Mouse (Mus musculus) CH12.LX (cell line): ENCODE data around the gene Extl1. TPM values are rescaled to one million over a fixed set of nuclear protein-coding genes. Genes with fewer than 3 reads are reported as not detected.

Experiments used
- DNase-seq: peaks from one replicate; pipeline ENCODE4 v3.0.0-alpha.2; 2013; ENCODE audit errors: extremely low read depth
- H3K27ac ChIP-seq: 2 replicates; pipeline ENCODE4 v1.5.1; 2012; ENCODE audit warnings: low read depth, mild to moderate bottlenecking, control low read depth, moderate library complexity; ENCODE audit not compliant: insufficient read depth
- H3K27me3 ChIP-seq: replicated peaks from 2 replicates; pipeline ENCODE3; 2012; ENCODE audit warnings: inconsistent platforms
- H3K36me3 ChIP-seq, 2 experiments: replicated peaks in 1 of 2; 2 replicates each; pipeline versions ENCODE3 to v1.6.1; 2012; ENCODE audit warnings: inconsistent platforms in 1 of 2, low read length in 1 of 2, mild to moderate bottlenecking in 1 of 2, mixed read lengths in 1 of 2, moderate library complexity in 1 of 2; ENCODE audit not compliant: control insufficient read depth in 1 of 2, insufficient read depth in 1 of 2
- H3K4me1 ChIP-seq, 2 experiments: 2 replicates each; pipeline ENCODE4 v1.6.1; 2012; ENCODE audit warnings: inconsistent platforms in 1 of 2, moderate library complexity in 1 of 2; ENCODE audit not compliant: insufficient read depth in 2 of 2, control insufficient read depth in 1 of 2
- H3K4me2 ChIP-seq: 2 replicates; pipeline ENCODE4 v1.6.1; 2012; ENCODE audit warnings: low read depth, mild to moderate bottlenecking, control low read depth; ENCODE audit not compliant: poor library complexity, insufficient read depth, severe bottlenecking
- H3K4me3 ChIP-seq, 3 experiments: fragments of 150-350 bp in 1 of 3; sonication (generic) in 1 of 3; replicated peaks in 1 of 3; 2 replicates each; pipeline versions ENCODE3 to v1.5.1; 2011 to 2012; ENCODE audit warnings: low read depth in 2 of 3, low read length in 2 of 3, mild to moderate bottlenecking in 2 of 3, moderate library complexity in 2 of 3, control low read depth in 1 of 3, improper control_type of control experiment in 1 of 3, inconsistent platforms in 1 of 3, mixed read lengths in 1 of 3; ENCODE audit not compliant: poor library complexity in 1 of 3
- H3K79me2 ChIP-seq: replicated peaks from 2 replicates; pipeline ENCODE4 v1.6.1; 2012; ENCODE audit warnings: mild to moderate bottlenecking, moderate library complexity; ENCODE audit not compliant: control insufficient read depth, poor library complexity, insufficient read depth, severe bottlenecking; ENCODE audit errors: extremely low read depth
- H3K9ac ChIP-seq: 2 replicates; pipeline ENCODE4 v1.6.1; 2012; ENCODE audit warnings: low read depth, mild to moderate bottlenecking, control low read depth, moderate library complexity; ENCODE audit not compliant: insufficient read depth
- H3K9me3 ChIP-seq: replicated peaks from 2 replicates; pipeline ENCODE3; 2012; ENCODE audit warnings: low read length, inconsistent platforms, mixed read lengths
- BHLHE40 ChIP-seq: IDR thresholded peaks from 2 replicates; pipeline ENCODE4 v1.6.1; 2011; ENCODE audit warnings: mild to moderate bottlenecking, low read depth, low read length, improper control_type of control experiment
- CHD1 ChIP-seq: IDR thresholded peaks from 2 replicates; pipeline ENCODE4 v1.6.1; 2012; ENCODE audit warnings: low read depth, low read length, improper control_type of control experiment, inconsistent platforms
- CHD2 ChIP-seq: IDR thresholded peaks from 2 replicates; pipeline ENCODE4 v1.6.1; 2011; ENCODE audit warnings: low read length, improper control_type of control experiment
- CTCF ChIP-seq, 2 experiments: IDR thresholded peaks in 1 of 2; conservative IDR thresholded peaks in 1 of 2; 2 replicates each; pipeline ENCODE4 v1.5.1; 2011 to 2012; ENCODE audit warnings: low read depth in 2 of 2, low read length in 2 of 2, improper control_type of control experiment in 1 of 2, inconsistent platforms in 1 of 2, mild to moderate bottlenecking in 1 of 2, moderate library complexity in 1 of 2
- E2F4 ChIP-seq: IDR thresholded peaks from 2 replicates; pipeline ENCODE4 v1.6.1; 2011; ENCODE audit warnings: low read depth, low read length, improper control_type of control experiment; ENCODE audit not compliant: insufficient replicate concordance
- ELF1 ChIP-seq: IDR thresholded peaks from 2 replicates; pipeline ENCODE4 v1.6.1; 2014; ENCODE audit warnings: low read depth, mild to moderate bottlenecking, inconsistent platforms, low read length, improper control_type of control experiment
- ETS1 ChIP-seq: conservative IDR thresholded peaks from 2 replicates; pipeline ENCODE4 v1.6.1; 2012; ENCODE audit warnings: low read depth, mild to moderate bottlenecking, inconsistent platforms, low read length, improper control_type of control experiment, moderate library complexity
- GABPA ChIP-seq: IDR thresholded peaks from 2 replicates; pipeline ENCODE4 v1.6.1; 2012; ENCODE audit warnings: low read depth, low read length, improper control_type of control experiment, inconsistent platforms; ENCODE audit not compliant: insufficient replicate concordance
- HCFC1 ChIP-seq: IDR thresholded peaks from 2 replicates; pipeline ENCODE4 v1.6.1; 2012; ENCODE audit warnings: low read depth, mild to moderate bottlenecking, inconsistent platforms, low read length, improper control_type of control experiment
- IRF4 ChIP-seq: IDR thresholded peaks from 2 replicates; pipeline ENCODE4 v1.6.1; 2014; ENCODE audit warnings: low read depth, mild to moderate bottlenecking, inconsistent platforms, low read length, improper control_type of control experiment
- JUN ChIP-seq: IDR thresholded peaks from 2 replicates; pipeline ENCODE4 v1.6.1; 2011; ENCODE audit warnings: low read depth, mild to moderate bottlenecking, low read length, improper control_type of control experiment, moderate library complexity; ENCODE audit not compliant: insufficient read depth
- JUND ChIP-seq: conservative IDR thresholded peaks from 2 replicates; pipeline ENCODE4 v1.6.1; 2011; ENCODE audit warnings: low read depth, low read length, improper control_type of control experiment
- KAT2A ChIP-seq: IDR thresholded peaks from 2 replicates; pipeline ENCODE4 v1.6.1; 2012; ENCODE audit warnings: low read length, improper control_type of control experiment, inconsistent platforms; ENCODE audit not compliant: insufficient replicate concordance
- MAFK ChIP-seq: IDR thresholded peaks from 2 replicates; pipeline ENCODE4 v1.6.1; 2011; ENCODE audit warnings: low read length, improper control_type of control experiment; ENCODE audit not compliant: insufficient replicate concordance
- MAX ChIP-seq: IDR thresholded peaks from 2 replicates; pipeline ENCODE4 v1.6.1; 2011; ENCODE audit warnings: low read length, improper control_type of control experiment
- MXI1 ChIP-seq: IDR thresholded peaks from 2 replicates; pipeline ENCODE4 v1.6.1; 2011; ENCODE audit warnings: mild to moderate bottlenecking, low read depth, low read length, improper control_type of control experiment
- MYC ChIP-seq: IDR thresholded peaks from 2 replicates; pipeline ENCODE4 v1.6.1; 2011; ENCODE audit warnings: low read depth, mild to moderate bottlenecking, improper control_type of control experiment, low read length
- NELFE ChIP-seq: IDR thresholded peaks from 2 replicates; pipeline ENCODE4 v1.6.1; 2011; ENCODE audit warnings: low read depth, low read length, improper control_type of control experiment
- NRF1 ChIP-seq: IDR thresholded peaks from 2 replicates; pipeline ENCODE4 v1.6.1; 2014; ENCODE audit warnings: low read depth, mild to moderate bottlenecking, inconsistent platforms, low read length, improper control_type of control experiment, moderate library complexity
- POLR2A ChIP-seq: IDR thresholded peaks from 2 replicates; pipeline ENCODE4 v1.6.1; 2011; ENCODE audit warnings: low read depth, mild to moderate bottlenecking, improper control_type of control experiment, low read length
- RAD21 ChIP-seq: IDR thresholded peaks from 2 replicates; pipeline ENCODE4 v1.6.1; 2011; ENCODE audit warnings: low read depth, mild to moderate bottlenecking, low read length, improper control_type of control experiment, moderate library complexity
- RCOR1 ChIP-seq: conservative IDR thresholded peaks from 2 replicates; pipeline ENCODE4 v1.6.1; 2012; ENCODE audit warnings: low read depth, mild to moderate bottlenecking, inconsistent platforms, low read length, improper control_type of control experiment
- SMC3 ChIP-seq: IDR thresholded peaks from 2 replicates; pipeline ENCODE4 v1.6.1; 2011; ENCODE audit warnings: low read depth, low read length, improper control_type of control experiment
- TBP ChIP-seq: conservative IDR thresholded peaks from 2 replicates; pipeline ENCODE4 v1.6.1; 2011; ENCODE audit warnings: low read depth, low read length, improper control_type of control experiment
- TCF12 ChIP-seq: IDR thresholded peaks from 2 replicates; pipeline ENCODE4 v1.6.1; 2014; ENCODE audit warnings: low read depth, mild to moderate bottlenecking, inconsistent platforms, low read length, improper control_type of control experiment
- UBTF ChIP-seq: IDR thresholded peaks from 2 replicates; pipeline ENCODE4 v1.6.1; 2012; ENCODE audit warnings: low read depth, mild to moderate bottlenecking, inconsistent platforms, low read length, improper control_type of control experiment, moderate library complexity
- USF1 ChIP-seq: IDR thresholded peaks from 2 replicates; pipeline ENCODE4 v1.6.1; 2014; ENCODE audit warnings: low read depth, mild to moderate bottlenecking, inconsistent platforms, low read length, improper control_type of control experiment
- USF2 ChIP-seq: conservative IDR thresholded peaks from 2 replicates; pipeline ENCODE4 v1.6.1; 2011; ENCODE audit warnings: low read depth, low read length, improper control_type of control experiment
- ZC3H11A ChIP-seq: IDR thresholded peaks from 2 replicates; pipeline ENCODE4 v1.6.1; 2012; ENCODE audit warnings: low read depth, mild to moderate bottlenecking, inconsistent platforms, low read length, improper control_type of control experiment
- ZMIZ1 ChIP-seq: IDR thresholded peaks from 2 replicates; pipeline ENCODE4 v1.6.1; 2012; ENCODE audit warnings: low read depth, mild to moderate bottlenecking, inconsistent platforms, low read length, improper control_type of control experiment
- dilution Hi-C: fragments of 300-500 bp; cut with MboI; formaldehyde crosslinking; loops from 2 replicates; pipeline ENCODE4 v1.14.3; 2020; ENCODE audit warnings: low sequenced_read_pairs; ENCODE audit not compliant: extremely low pct_unique_long_range_greater_than_20kb, extremely low pct_ligation_motif_present
- in situ Hi-C: fragments of 300-500 bp; cut with MboI; formaldehyde crosslinking; loops from 3 replicates; pipeline ENCODE4 v1.14.3; 2019; ENCODE audit warnings: low sequenced_read_pairs, low pct_ligation_motif_present, low pct_unique_long_range_greater_than_20kb, mixed read lengths
- polyA plus RNA-seq: library from polyadenylated mRNA; unstranded; fragments of >175 nt; gene quantifications from 2 replicates; pipeline ENCODE4 v1.2.1, GENCODE M21; 2012; ENCODE audit warnings: low read depth; ENCODE audit not compliant: insufficient read length
- total RNA-seq, 2 experiments: library from RNA; depleted of rRNA; stranded (reverse); fragments of 300-350 nt in 1 of 2; fragments of >200 nt in 1 of 2; gene quantifications; 2 replicates each; pipeline ENCODE4 v1.2.3; 2012 to 2014

Gene Extl1
- total and polyA plus RNA-seq, 3 experiments = 0.54 to 4.5 (median 1.6) TPM

DNA sequence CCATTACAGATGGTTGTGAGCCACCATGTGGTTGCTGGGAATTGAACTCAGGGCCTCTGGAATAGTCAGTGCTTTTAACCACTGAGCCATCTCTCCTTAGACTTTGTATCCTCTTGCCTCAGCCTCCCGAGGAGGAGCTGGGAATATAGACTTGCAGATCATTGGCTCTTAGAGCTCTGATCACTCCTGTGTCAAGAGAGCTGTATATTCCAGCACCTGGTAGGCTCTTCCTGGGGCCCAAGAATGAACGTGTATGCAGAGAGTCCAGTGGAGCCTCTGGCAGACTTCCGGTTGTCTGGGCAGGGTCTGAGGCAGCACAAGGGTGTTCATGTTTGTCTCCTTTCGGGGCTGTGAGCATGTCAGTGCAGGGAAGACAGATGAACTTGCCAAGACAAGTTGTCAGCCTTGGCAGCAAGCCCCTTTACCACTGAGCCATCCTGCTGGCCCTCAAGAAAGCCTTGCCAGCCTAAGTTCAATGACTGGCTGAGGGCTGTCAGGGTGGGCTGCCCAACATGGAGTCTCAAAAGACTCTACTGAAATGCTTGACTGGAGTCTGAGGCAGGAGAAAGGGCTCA is 69.5 kb downstream of the Extl1 start:
- no peak overlapping the region for H3K4me3 ChIP-seq
- in situ Hi-C loops (no loop called here), dilution Hi-C loops (no loop called here)
- no peak overlapping the region for H3K27ac ChIP-seq
- no peaks in the 10 kb centered on the region for H3K79me2 ChIP-seq
- no peak overlapping the region for H3K9ac ChIP-seq
- H3K36me3 ChIP-seq = no peaks in the 10 kb centered on the region
- no peaks in the 10 kb centered on the region for H3K27me3 ChIP-seq
- no peak overlapping the region for H3K4me2 ChIP-seq
- H3K4me1 ChIP-seq = peaks cover 7 to 38% of the 10 kb centered on the region in 2 experiments
- TF ChIP-seq USF1 (no peak), CHD2 (no peak), E2F4 (no peak), RCOR1 (no peak), MYC (no peak), IRF4 (no peak), POLR2A (no peak), UBTF (no peak), HCFC1 (no peak), SMC3 (no peak), MAX (no peak), CTCF (conservative IDR thresholded peaks at IDR 0.05 in 1 of 2, IDR thresholded peaks at IDR 0.05 in 1 of 2; ENCODE audit: low read depth in 2 of 2, low read length in 2 of 2) (no peak), GABPA (no peak), TCF12 (no peak), MXI1 (no peak), NRF1 (no peak), JUND (no peak), CHD1 (no peak), ZC3H11A (no peak)
- no peaks in the 10 kb centered on the region for H3K9me3 ChIP-seq
- DNase-seq = no peak

DNA sequence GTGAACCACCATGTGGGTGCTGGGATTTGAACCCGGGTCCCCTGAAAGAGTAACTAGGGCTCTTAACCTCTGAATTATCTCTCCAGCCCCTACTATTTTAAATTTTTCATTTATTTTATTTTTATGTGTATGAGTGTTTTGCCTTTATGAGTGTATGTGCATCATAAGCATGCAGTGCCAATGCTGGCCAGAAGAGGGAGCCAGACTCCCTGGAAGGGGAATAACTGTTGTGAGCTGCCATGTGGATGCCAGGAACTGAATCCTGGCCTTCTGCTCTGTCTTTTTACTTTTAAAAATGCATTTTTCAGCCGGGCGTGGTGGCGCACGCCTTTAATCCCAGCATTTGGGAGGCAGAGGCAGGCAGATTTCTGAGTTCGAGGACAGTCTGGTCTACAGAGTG is 70.7 kb downstream of the Extl1 start:
- DNase-seq = peak; percentile 39

More for the DNA sequence above, 70.7 kb downstream of the Extl1 start:
- Histone ChIP-seq H3K79me2 (no peaks in the 10 kb centered on the region), H3K9ac (no peak overlapping the region), H3K36me3 (no peaks in the 10 kb centered on the region), H3K27me3 (no peaks in the 10 kb centered on the region), H3K27ac (no peak overlapping the region), H3K4me1 (peaks cover 7 to 25% of the 10 kb centered on the region in 2 experiments), H3K9me3 (no peaks in the 10 kb centered on the region), H3K4me3 (no peak overlapping the region), H3K4me2 (no peak overlapping the region)
- TF ChIP-seq IRF4 (no peak), USF2 (no peak), BHLHE40 (no peak), NRF1 (no peak), NELFE (no peak), ETS1 (no peak), JUN (no peak), SMC3 (peak; percentile 43), ZMIZ1 (no peak), KAT2A (no peak), RAD21 (peak; percentile 32), TBP (no peak), MAFK (no peak), UBTF (no peak), MYC (no peak), CHD2 (no peak), GABPA (no peak), CTCF (conservative IDR thresholded peaks at IDR 0.05 in 1 of 2, IDR thresholded peaks at IDR 0.05 in 1 of 2; ENCODE audit: low read depth in 2 of 2, low read length in 2 of 2) (peak; percentile 11 to 49; a peak in 2 of 4 replicates), TCF12 (no peak), ELF1 (no peak), JUND (no peak)
- dilution Hi-C loops (no loop called here), in situ Hi-C loops (no loop called here)
